ENCODE assay signal across 23 mouse cellular contexts in the genomic region with DNA sequence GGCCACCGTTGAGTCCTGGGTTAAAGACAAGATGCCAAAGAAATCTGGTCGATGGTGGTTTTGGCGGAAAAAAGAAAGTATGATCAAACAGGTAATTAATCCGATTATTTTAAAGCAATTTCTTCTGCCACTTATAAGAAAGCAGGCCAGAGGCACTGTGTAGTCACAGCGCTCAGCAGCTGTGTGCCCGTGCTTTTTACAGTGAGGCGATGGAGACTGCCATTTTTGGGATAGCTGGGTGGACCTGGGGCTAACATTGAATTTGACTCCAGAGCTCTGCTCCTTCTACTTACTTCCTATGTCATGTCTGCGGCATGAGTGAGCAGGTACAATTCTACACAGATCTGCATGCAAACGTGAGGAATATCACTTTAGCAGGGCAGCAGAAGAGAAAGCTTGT.
"Had no signal": no experiment of that assay in that cellular context is flagged by ENCODE, and none has a peak within 500 bp of the region (broad histone marks: within the 10 kb centered on the region; RNA-seq: fewer than 3 reads in every experiment).

No protein-coding gene starts in this region.

- DNase-seq: forebrain, postnatal 0 days; gastrocnemius, postnatal 14 days; gastrocnemius, postnatal 36 days; heart, adult 18-20 months; heart, postnatal 10 days; kidney, adult 11 months; kidney, adult 2 months; kidney, adult 9 months; kidney, postnatal 14 days; kidney, postnatal 36 days; layer of hippocampus, adult 9-11 months; layer of hippocampus, postnatal 36 days; left cerebral cortex, postnatal 4 days had no signal

- H3K27ac ChIP-seq: heart, embryonic 10.5 days; hindbrain, embryonic 13.5 days; hindbrain, embryonic 15.5 days; hindbrain, postnatal 0 days; kidney, embryonic 15.5 days; kidney, postnatal 0 days; limb, embryonic 13.5 days; limb, embryonic 15.5 days had no signal

- H3K4me2 ChIP-seq: heart, embryonic 12.5 days; hindbrain, embryonic 13.5 days; hindbrain, embryonic 15.5 days; kidney, embryonic 15.5 days; limb, embryonic 13.5 days; limb, embryonic 15.5 days had no signal

- H3K4me1 ChIP-seq: heart, embryonic 10.5 days; hindbrain, embryonic 13.5 days; hindbrain, embryonic 15.5 days; kidney, embryonic 15.5 days; limb, embryonic 13.5 days; limb, embryonic 15.5 days had no signal

- H3K4me3 ChIP-seq: heart, embryonic 10.5 days; heart, embryonic 12.5 days; hindbrain, embryonic 13.5 days; hindbrain, embryonic 15.5 days; kidney, embryonic 15.5 days; limb, embryonic 13.5 days; limb, embryonic 15.5 days had no signal

- ATAC-seq: forebrain, postnatal 0 days; hindbrain, postnatal 0 days; intestine, embryonic 16.5 days had no signal

- H3K27me3 ChIP-seq: heart, embryonic 12.5 days; hindbrain, embryonic 13.5 days; hindbrain, embryonic 15.5 days; kidney, embryonic 15.5 days; limb, embryonic 13.5 days; limb, embryonic 15.5 days had no signal

- H3K9ac ChIP-seq: forebrain, postnatal 0 days; heart, embryonic 12.5 days; hindbrain, embryonic 13.5 days; hindbrain, embryonic 15.5 days; kidney, embryonic 15.5 days; limb, embryonic 13.5 days; limb, embryonic 15.5 days had no signal

- H3K9me3 ChIP-seq: heart, embryonic 10.5 days; heart, embryonic 12.5 days; hindbrain, embryonic 13.5 days; hindbrain, embryonic 15.5 days; kidney, embryonic 15.5 days; limb, embryonic 13.5 days; limb, embryonic 15.5 days had no signal
